1 mouse cellular context compared by ENCODE assay signal in the genomic region with DNA sequence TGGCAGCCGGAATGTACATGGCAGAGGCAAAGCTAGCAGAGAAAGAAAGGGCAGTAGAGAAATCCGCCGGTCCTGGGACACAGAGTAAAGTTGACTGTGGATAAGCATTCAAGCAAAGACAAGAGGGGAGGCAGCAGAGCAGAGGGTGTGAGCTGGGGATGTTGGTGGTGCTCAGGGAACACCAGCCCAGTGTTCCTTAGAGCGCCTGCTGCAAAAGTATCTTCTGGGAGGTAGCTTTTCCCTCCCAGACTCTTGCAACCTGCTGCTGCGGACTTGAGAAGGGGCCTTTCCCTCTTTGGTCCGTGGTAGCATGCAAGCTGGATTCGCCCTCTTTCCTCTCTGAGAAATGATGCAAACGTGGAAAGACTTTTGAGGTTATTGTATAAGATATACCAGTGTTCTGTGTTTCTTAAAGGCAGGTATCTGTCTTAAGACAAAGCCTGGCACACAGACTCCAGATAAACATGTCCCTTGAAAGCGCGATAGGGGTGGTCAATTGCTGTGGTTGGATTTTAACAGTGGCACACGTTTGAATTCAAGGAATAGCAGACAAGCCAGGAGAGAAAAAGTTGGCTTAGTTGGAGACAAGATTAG.
TF ChIP-seq lines count a peak whose summit lies in the region.

No protein-coding gene starts in this region.

TF ChIP-seq in MEL, 35 proteins besides CTCF, POLR2A, EP300 and RAD21:
- TF ChIP-seq MEF2A (IDR thresholded peaks at IDR 0.05; ENCODE audit: extremely low read depth, insufficient replicate concordance, low read depth, low read length, poor library complexity, severe bottlenecking) = no peak
- no peak for TF ChIP-seq POLR2AphosphoS5 (IDR thresholded peaks at IDR 0.05; ENCODE audit: borderline replicate concordance, low read depth, low read length)
- no peak for TF ChIP-seq USF1 (IDR thresholded peaks at IDR 0.05; ENCODE audit: low read depth, low read length)
- peak; percentile 84 for TF ChIP-seq GATA1 (IDR thresholded peaks at IDR 0.05; ENCODE audit: low read depth, low read length)
- TF ChIP-seq SMC3 (IDR thresholded peaks at IDR 0.05; ENCODE audit: low read depth, low read length) = no peak; the same call in 1 of the 2 replicates
- no peak for TF ChIP-seq MAFK (IDR thresholded peaks at IDR 0.05; ENCODE audit: borderline replicate concordance, low read depth, low read length)
- no peak for TF ChIP-seq NELFE (IDR thresholded peaks at IDR 0.05; ENCODE audit: low read depth, low read length)
- TF ChIP-seq ZC3H11A (IDR thresholded peaks at IDR 0.05; ENCODE audit: low read depth, low read length) = 0 out of 2 replicates have a peak, but pooled peaks have one; percentile 2
- peak; percentile 46; the same call in 1 of the 2 replicates for TF ChIP-seq RCOR1 (IDR thresholded peaks at IDR 0.05; ENCODE audit: low read depth, low read length)
